Mouse (Mus musculus) layer of hippocampus, postnatal 10 days (tissue): ENCODE measurements around the gene Nrm. TPM values are rescaled to one million over a fixed set of nuclear protein-coding genes. Genes with fewer than 3 reads are reported as not detected.

Experiments used
- DNase-seq, 2 experiments: peaks; one replicate each; pipeline ENCODE4 v3.0.0; 2021; ENCODE audit warnings: low spot score in 2 of 2
- long read RNA-seq: library from polyadenylated mRNA; stranded (forward); transcript quantifications from one replicate; pipeline ENCODE4 v2.0.0, GENCODE M21; 2023
- total RNA-seq, 2 experiments: library from RNA; stranded (reverse); gene quantifications; 2 replicates each; pipeline ENCODE4 v1.2.3; 2021

The Nrm gene
- total RNA-seq, result 1 to 10 TPM; 5.2 to 5.7 TPM
- long read RNA-seq, transcript Nrm-201 (4 exons, 1,466 nt), result major isoform, 10 of 11 reads
- long read RNA-seq, partial matches to known transcripts, result 1 of 11 reads
- long read RNA-seq, other reads (novel, unspliced or antisense), result 0 of 11 reads

DNA sequence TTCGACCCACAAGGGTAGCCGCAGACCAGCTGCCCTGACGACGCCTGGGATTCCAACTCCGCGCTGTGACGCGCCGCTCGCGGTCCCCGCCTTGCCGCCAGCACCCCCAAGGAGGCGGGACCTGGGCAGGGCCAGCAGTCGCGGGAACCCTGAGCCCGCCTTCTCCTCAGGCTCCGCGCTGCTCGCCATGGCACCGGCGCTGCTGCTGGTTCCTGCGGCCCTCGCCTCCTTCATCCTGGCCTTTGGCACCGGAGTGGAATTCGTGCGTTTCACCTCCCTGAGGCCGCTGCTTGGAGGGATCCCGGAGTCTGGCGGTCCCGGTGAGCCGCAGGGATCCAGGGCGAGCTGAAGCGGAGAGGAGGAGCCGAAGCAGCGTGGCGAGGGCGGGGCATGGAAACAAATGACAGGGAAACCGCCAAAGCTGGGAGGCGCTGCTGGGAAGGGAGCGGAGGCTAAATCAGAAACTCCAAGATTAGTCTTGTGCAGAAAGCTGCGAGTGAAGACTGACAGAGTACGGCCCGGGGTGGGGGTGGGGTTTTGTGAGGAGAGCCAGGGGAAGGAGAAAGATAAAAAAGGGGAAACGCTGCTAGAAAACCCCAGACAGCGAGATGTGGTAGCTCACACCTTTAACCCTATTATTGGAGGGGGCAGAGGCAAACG is at the start of gene Nrm:
Nrm (plus strand) TSS at position 121 of the 660 bp plus-strand sequence.
- DNase-seq, result peak; percentile 90 to 92

- DNase-seq, result no peak
Measured at GRCm38 (mm10) chr17:35812307-35812706, 48.8 kb upstream of the Nrm start.

- no peak for DNase-seq
Measured at GRCm38 (mm10) chr17:35812736-35813135, 48.4 kb upstream of the Nrm start.

- DNase-seq, result peak; percentile 54 to 69
Measured at GRCm38 (mm10) chr17:35813245-35813647, 47.9 kb upstream of the Nrm start.

DNA sequence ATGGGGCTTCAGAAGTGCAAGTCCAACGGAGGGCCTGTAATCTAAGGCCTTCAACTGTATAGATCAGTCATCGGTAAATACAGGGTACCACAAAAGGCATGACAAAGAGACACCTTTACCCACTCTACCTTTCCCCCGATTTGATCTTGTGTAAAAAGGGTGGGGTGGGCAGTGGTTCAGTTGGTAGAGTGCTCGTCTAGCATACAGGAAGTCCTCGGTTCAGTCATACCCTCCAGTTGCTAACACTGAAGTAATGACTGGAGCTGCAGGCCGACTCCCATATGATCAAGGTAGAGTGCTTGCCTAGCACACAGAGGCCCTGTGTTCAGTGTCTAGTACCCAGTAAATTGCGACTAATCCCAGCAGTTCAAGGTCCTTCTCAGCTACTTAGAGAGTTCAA is 47.5 kb upstream of the Nrm start:
- no peak for DNase-seq

- no peak for DNase-seq
Measured at GRCm38 (mm10) chr17:35814678-35815077, 46.4 kb upstream of the Nrm start.

- no peak for DNase-seq
Measured at GRCm38 (mm10) chr17:35815836-35816235, 45.3 kb upstream of the Nrm start.

- no peak for DNase-seq
Measured at GRCm38 (mm10) chr17:35816686-35817085, 44.4 kb upstream of the Nrm start.

DNA sequence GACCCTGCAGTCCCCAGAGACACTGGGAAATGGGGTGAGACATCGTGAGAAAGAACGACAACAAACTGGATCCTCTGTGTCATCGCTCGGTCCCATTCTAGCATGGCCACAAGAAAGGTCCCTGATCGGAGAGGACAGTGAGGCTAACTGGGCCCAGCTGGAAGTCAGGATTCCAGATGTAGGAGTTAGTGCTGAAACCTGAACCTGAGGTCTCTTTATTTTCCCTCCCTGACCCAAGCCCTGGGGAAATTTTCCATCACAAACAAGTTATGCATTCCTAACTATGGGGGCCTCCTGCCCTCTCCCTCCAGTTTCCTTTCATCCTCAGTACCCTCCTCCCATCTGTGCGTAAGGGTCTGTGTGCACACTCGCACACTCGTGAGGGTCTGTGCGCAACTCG is 43.9 kb upstream of the Nrm start:
- no peak for DNase-seq

DNA sequence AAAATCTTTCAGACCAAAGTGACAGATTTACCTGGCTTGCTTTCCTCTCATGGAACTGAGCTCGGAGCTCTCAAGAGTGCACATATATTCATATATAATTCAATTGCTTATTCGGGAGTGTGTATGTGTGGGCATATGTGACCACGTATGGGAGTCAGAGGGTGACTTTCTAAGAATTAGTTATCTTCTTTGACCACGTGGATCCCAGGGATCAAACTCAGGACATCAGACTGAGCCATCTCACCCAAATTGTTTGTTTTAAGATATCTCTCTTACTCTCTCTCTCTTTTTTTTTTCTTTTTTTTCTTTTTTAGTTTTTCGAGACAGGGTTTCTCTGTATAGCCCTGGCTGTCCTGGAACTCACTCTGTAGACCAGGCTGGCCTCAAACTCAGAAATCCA is 41.0 kb upstream of the Nrm start:
- no peak for DNase-seq

GRCm38 (mm10) chr17:35821439-35822430 is 39.4 kb upstream of the Nrm start, which contains the start of gene Ier3:
TSS of gene Ier3 (plus strand) at chr17:35821684.
- DNase-seq, result peak; percentile 59 to 66

DNA sequence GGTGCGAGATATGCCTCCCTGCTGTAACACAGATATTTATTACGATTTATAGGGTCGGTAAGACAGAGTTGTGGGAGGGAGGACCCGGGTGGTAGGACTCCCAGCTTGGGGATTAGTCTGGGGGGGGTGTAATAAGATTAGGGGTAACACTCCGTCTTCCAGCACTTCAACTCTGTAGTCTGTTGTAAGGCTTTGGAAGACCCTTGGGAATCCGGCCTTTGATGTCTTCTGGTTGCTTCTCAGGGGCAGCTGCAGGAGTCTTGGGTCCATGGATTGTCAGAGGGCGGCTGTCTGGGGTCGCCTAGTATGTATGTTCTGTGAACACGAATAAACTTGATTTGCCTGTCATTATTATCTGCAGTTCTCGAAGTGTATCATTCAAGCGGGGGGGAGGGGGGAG is 38.6 kb upstream of the Nrm start:
- no peak for DNase-seq

- peak; percentile 71 to 83 for DNase-seq
Measured at GRCm38 (mm10) chr17:35822964-35823937, 37.9 kb upstream of the Nrm start, which contains the start of gene Flot1. TSS of gene Flot1 (plus strand) at chr17:35823230.

- no peak for DNase-seq
Measured at GRCm38 (mm10) chr17:35824402-35824801, 36.7 kb upstream of the Nrm start.

GRCm38 (mm10) chr17:35825109-35825850 is 35.8 kb upstream of the Nrm start:
- DNase-seq, result no peak

GRCm38 (mm10) chr17:35829737-35830136 is 31.4 kb upstream of the Nrm start:
- DNase-seq, result peak; percentile 80 to 85

- no peak for DNase-seq
Measured at GRCm38 (mm10) chr17:35832400-35833238, 28.5 kb upstream of the Nrm start.

GRCm38 (mm10) chr17:35833239-35833751 is 27.8 kb upstream of the Nrm start:
- peak; percentile 28 to 43 for DNase-seq

- DNase-seq, result no peak
Measured at GRCm38 (mm10) chr17:35833894-35834293, 27.2 kb upstream of the Nrm start.
